In the genomic region with DNA sequence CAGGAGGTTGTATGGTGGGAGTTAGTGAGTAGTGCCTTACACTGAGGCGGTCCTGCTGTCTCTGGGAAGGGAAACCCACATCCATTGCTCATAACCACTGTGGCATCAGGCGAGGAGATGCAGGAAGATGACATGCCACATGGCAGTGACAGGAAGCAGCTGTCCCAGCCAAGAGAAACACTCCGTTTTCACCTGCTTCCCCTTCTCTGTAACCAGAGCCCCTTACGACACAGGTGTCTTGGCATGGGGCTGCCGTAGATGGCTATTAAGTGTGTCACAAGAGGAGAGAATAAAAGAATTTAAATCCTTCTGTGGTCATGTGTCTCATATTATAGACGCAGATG, we compare ENCODE assay signal across 11 mouse cellular contexts.
DNase-seq lines count a peak whose midpoint lies in the region; ATAC-seq lines count a peak whose summit lies in the region.
"Had no signal": no experiment of that assay in that cellular context is flagged by ENCODE, and none has a peak within 500 bp of the region (broad histone marks: within the 10 kb centered on the region; RNA-seq: fewer than 3 reads in every experiment).

No protein-coding gene starts in this region.

- ATAC-seq in common myeloid progenitor, adult 5-6 weeks (replicated peaks; ENCODE audit: low read depth, poor library complexity, severe bottlenecking): peak; percentile 94
- ATAC-seq: intestine, embryonic 16.5 days had no signal

- peak; percentile 66 for DNase-seq in gastrocnemius, adult 18-20 months (ENCODE audit: low spot score)
- DNase-seq in gastrocnemius, postnatal 4 days (ENCODE audit: low spot score in 2 of 2): no peak
- DNase-seq in 3134 (ENCODE audit: extremely low read depth, insufficient read length, low spot score): peak; percentile 87
- peak; percentile 18 for DNase-seq in mesoderm, embryonic 11.5 days (ENCODE audit: low read depth, low spot score)
- DNase-seq in cerebellum, postnatal 10 days: no peak
- no peak for DNase-seq in lung, adult 18-20 months
- no peak for DNase-seq in spleen, adult 18-20 months
- DNase-seq: heart, adult 18-20 months; lung, postnatal 10 days had no signal

Comparison
In these comparisons a context has a peak if more than half of its experiments do, and no peak if none do; other contexts are left out.
1. DNase-seq: peak in gastrocnemius, adult 18-20 months (single experiment), 3134 (single experiment) and mesoderm, embryonic 11.5 days (single experiment); none in gastrocnemius, postnatal 4 days (0 of 2), cerebellum, postnatal 10 days (0 of 2), lung, adult 18-20 months (0 of 2) and spleen, adult 18-20 months (0 of 2).